Mouse (Mus musculus): ENCODE results near the gene Tm9sf3. TPM values are rescaled to one million over a fixed set of nuclear protein-coding genes. Genes with fewer than 3 reads are reported as not detected.

Gene Tm9sf3
- total and polyA plus RNA-seq, 3 experiments, result 34.3 to 114 (median 103) TPM

GRCm38 (mm10) chr19:41262712-41263629 is 826 bp downstream of the Tm9sf3 start (continued):
- TF ChIP-seq KAT2A (conservative IDR thresholded peaks at IDR 0.05; ENCODE audit: low read depth, low read length), result no peak
- peak; percentile 59; the same call in 1 of the 2 replicates for TF ChIP-seq MYC (IDR thresholded peaks at IDR 0.05; ENCODE audit: low read depth, low read length)
- no peak for TF ChIP-seq JUND (IDR thresholded peaks at IDR 0.05; ENCODE audit: low read depth, low read length)
- TF ChIP-seq UBTF (IDR thresholded peaks at IDR 0.05; ENCODE audit: borderline replicate concordance, insufficient read depth, low read depth, low read length), result no peak
- no peak for TF ChIP-seq CHD2 (IDR thresholded peaks at IDR 0.05; ENCODE audit: low read length)
- no peak for TF ChIP-seq TAL1 (IDR thresholded peaks at IDR 0.05; ENCODE audit: low read length)
- no peak for TF ChIP-seq NRF1 (IDR thresholded peaks at IDR 0.05; ENCODE audit: insufficient read depth, low read depth, low read length, poor library complexity, severe bottlenecking)
- peak; percentile 72; the same call in 1 of the 2 replicates for TF ChIP-seq HCFC1 (IDR thresholded peaks at IDR 0.05; ENCODE audit: low read depth, low read length)
- TF ChIP-seq USF1 (IDR thresholded peaks at IDR 0.05; ENCODE audit: low read depth, low read length), result no peak
- peak; percentile 17; the same call in 1 of the 2 replicates for TF ChIP-seq TCF12 (IDR thresholded peaks at IDR 0.05; ENCODE audit: low read depth, low read length)
- peak; percentile 64; the same call in 1 of the 2 replicates for TF ChIP-seq TBP (IDR thresholded peaks at IDR 0.05; ENCODE audit: low read depth, low read length)
- TF ChIP-seq ETS1 (IDR thresholded peaks at IDR 0.05; ENCODE audit: low read depth, low read length), result 0 out of 2 replicates have a peak, but pooled peaks have one; percentile 7
- TF ChIP-seq MAZ (IDR thresholded peaks at IDR 0.05; ENCODE audit: low read depth, low read length), result no peak
- TF ChIP-seq GATA1 (IDR thresholded peaks at IDR 0.05; ENCODE audit: low read depth, low read length), result peak; percentile 53

GRCm38 (mm10) chr19:41260736-41261135 is 3.1 kb downstream of the Tm9sf3 start:
- H3K9ac ChIP-seq (ENCODE audit: control insufficient read depth, low read depth, low read length, poor library complexity, severe bottlenecking), result no peak overlapping the region
- H3K27me3 ChIP-seq (ENCODE audit: control insufficient read depth in 1 of 2, insufficient read depth in 2 of 2, low read length in 2 of 2), result no peaks in the 10 kb centered on the region
- H3K4me3 ChIP-seq (ENCODE audit: control insufficient read depth in 1 of 2, insufficient read depth in 1 of 2, low read depth in 2 of 2, low read length in 2 of 2), result no peak overlapping the region
- no peaks in the 10 kb centered on the region for H3K9me3 ChIP-seq (replicated peaks; ENCODE audit: insufficient read depth, low read length)
- no peak overlapping the region for H3K27ac ChIP-seq (ENCODE audit: control insufficient read depth, low read depth, low read length)
- no peak for DNase-seq (ENCODE audit: low read depth, low spot score)
- TF ChIP-seq GABPA (IDR thresholded peaks at IDR 0.05; ENCODE audit: low read depth, low read length) (no peak), HCFC1 (IDR thresholded peaks at IDR 0.05; ENCODE audit: low read depth, low read length) (no peak)
- peaks cover 14 to 38% of the 10 kb centered on the region in 2 experiments for H3K36me3 ChIP-seq (ENCODE audit: control insufficient read depth in 1 of 2, insufficient read depth in 2 of 2, low read length in 2 of 2)
- H3K79me2 ChIP-seq (ENCODE audit: control insufficient read depth, insufficient read depth, low read length, poor library complexity), result peaks cover 62% of the 10 kb centered on the region
- H3K4me1 ChIP-seq (ENCODE audit: control insufficient read depth in 1 of 2, insufficient read depth in 2 of 2, low read length in 2 of 2), result peaks cover 6 to 16% of the 10 kb centered on the region in 2 experiments

GRCm38 (mm10) chr19:41259256-41259655 is 4.5 kb downstream of the Tm9sf3 start:
- Histone ChIP-seq H3K4me3 (ENCODE audit: control insufficient read depth in 1 of 2, insufficient read depth in 1 of 2, low read depth in 2 of 2, low read length in 2 of 2) (no peak overlapping the region), H3K9ac (ENCODE audit: control insufficient read depth, low read depth, low read length, poor library complexity, severe bottlenecking) (no peak overlapping the region), H3K79me2 (ENCODE audit: control insufficient read depth, insufficient read depth, low read length, poor library complexity) (peaks cover 63% of the 10 kb centered on the region), H3K9me3 (replicated peaks; ENCODE audit: insufficient read depth, low read length) (no peaks in the 10 kb centered on the region), H3K27me3 (ENCODE audit: control insufficient read depth in 1 of 2, insufficient read depth in 2 of 2, low read length in 2 of 2) (no peaks in the 10 kb centered on the region), H3K4me1 (ENCODE audit: control insufficient read depth in 1 of 2, insufficient read depth in 2 of 2, low read length in 2 of 2) (peaks cover 6 to 16% of the 10 kb centered on the region in 2 experiments), H3K36me3 (ENCODE audit: control insufficient read depth in 1 of 2, insufficient read depth in 2 of 2, low read length in 2 of 2) (peaks cover 26 to 35% of the 10 kb centered on the region in 2 experiments), H3K27ac (ENCODE audit: control insufficient read depth, low read depth, low read length) (no peak overlapping the region)
- TF ChIP-seq RCOR1 (IDR thresholded peaks at IDR 0.05; ENCODE audit: low read depth, low read length), result no peak
- 0 out of 2 replicates have a peak, but pooled peaks have one; percentile 47 for TF ChIP-seq CHD1 (IDR thresholded peaks at IDR 0.05; ENCODE audit: low read depth, low read length)
- no peak for DNase-seq (ENCODE audit: low read depth, low spot score)
